Mouse (Mus musculus) limb, embryonic 10.5 days (tissue): ENCODE measurements at regions not wholly inside any gene's neighbourhood (a gene's known extent, or its start where the extent isn't known, plus 50 kb on each side); places are given as distances from the start of the nearest gene placed in this dataset.

Source experiments
- DNase-seq: peaks from one replicate; pipeline ENCODE4 v3.0.0-alpha.2; 2017; ENCODE audit warnings: low spot score
- H3K27ac ChIP-seq: fragments of 300-500 bp; sonication (generic); 2 replicates; pipeline ENCODE4 v1.5.1; 2016; ENCODE audit warnings: mild to moderate bottlenecking
- H3K27me3 ChIP-seq: fragments of 300-500 bp; sonication (generic); 2 replicates; pipeline ENCODE4 v1.6.1; 2016; ENCODE audit warnings: low read depth, mild to moderate bottlenecking; ENCODE audit not compliant: poor library complexity, severe bottlenecking
- H3K36me3 ChIP-seq: fragments of 300-500 bp; sonication (generic); 2 replicates; pipeline ENCODE4 v1.6.1; 2016; ENCODE audit warnings: mild to moderate bottlenecking, moderate library complexity
- H3K4me1 ChIP-seq: fragments of 300-500 bp; sonication (generic); 2 replicates; pipeline ENCODE4 v1.6.1; 2016
- H3K4me3 ChIP-seq: fragments of 300-500 bp; sonication (generic); 2 replicates; pipeline ENCODE4 v1.5.1; 2016; ENCODE audit warnings: mild to moderate bottlenecking, moderate library complexity
- H3K9me3 ChIP-seq: fragments of 300-500 bp; sonication (generic); replicated peaks from 2 replicates; pipeline ENCODE4 v1.6.1; 2016; ENCODE audit warnings: mild to moderate bottlenecking
- WGBS: fragments of 180-500 bp; shearing (Covaris S2); methylation state at CpG from one replicate; pipeline ENCODE4 v1.1.7; 2016; 5-methylcytosine and 5-hydroxymethylcytosine counted together

- no peaks in the 10 kb centered on the region for H3K4me1 ChIP-seq
- no peaks in the 10 kb centered on the region for H3K36me3 ChIP-seq
- WGBS: 64% methylated on average over 4 of the region's 4 CpGs
- no peaks in the 10 kb centered on the region for H3K9me3 ChIP-seq
- H3K4me3 ChIP-seq: no peak overlapping the region
- no peaks in the 10 kb centered on the region for H3K27me3 ChIP-seq
- DNase-seq: no peak
- H3K27ac ChIP-seq: no peak overlapping the region
Measured at GRCm38 (mm10) chr4:80442711-80443110, 391.2 kb upstream of the Tyrp1 start.

GRCm38 (mm10) chr4:80463615-80464014 lies 370.3 kb upstream of the Tyrp1 start:
- WGBS: 91% methylated on average over 1 of the region's 1 CpGs
- Histone ChIP-seq H3K27ac (no peak overlapping the region), H3K4me3 (no peak overlapping the region), H3K36me3 (no peaks in the 10 kb centered on the region), H3K27me3 (no peaks in the 10 kb centered on the region), H3K9me3 (no peaks in the 10 kb centered on the region), H3K4me1 (no peaks in the 10 kb centered on the region)
- no peak for DNase-seq

GRCm38 (mm10) chr4:80475736-80476478 lies 358.0 kb upstream of the Tyrp1 start:
- Histone ChIP-seq H3K27ac (no peak overlapping the region), H3K36me3 (no peaks in the 10 kb centered on the region), H3K9me3 (no peaks in the 10 kb centered on the region), H3K4me1 (no peaks in the 10 kb centered on the region), H3K4me3 (no peak overlapping the region), H3K27me3 (no peaks in the 10 kb centered on the region)
- no peak for DNase-seq
- 90% methylated on average over 4 of the region's 4 CpGs for WGBS

- peaks cover 25% of the 10 kb centered on the region for H3K4me1 ChIP-seq
- H3K27ac ChIP-seq: no peak overlapping the region
- H3K27me3 ChIP-seq: no peaks in the 10 kb centered on the region
- H3K36me3 ChIP-seq: no peaks in the 10 kb centered on the region
- no peak overlapping the region for H3K4me3 ChIP-seq
- DNase-seq: no peak
- H3K9me3 ChIP-seq: no peaks in the 10 kb centered on the region
- 82% methylated on average over 2 of the region's 2 CpGs for WGBS
Measured at GRCm38 (mm10) chr4:80515087-80515486, 318.8 kb upstream of the Tyrp1 start.

- peak; percentile 62 for DNase-seq
Measured at GRCm38 (mm10) chr4:80517476-80518285, 316.2 kb upstream of the Tyrp1 start.

GRCm38 (mm10) chr4:80518589-80518988 lies 315.3 kb upstream of the Tyrp1 start:
- no peaks in the 10 kb centered on the region for H3K9me3 ChIP-seq
- H3K4me3 ChIP-seq: no peak overlapping the region
- peak; percentile 32 for DNase-seq
- H3K27me3 ChIP-seq: no peaks in the 10 kb centered on the region
- H3K36me3 ChIP-seq: no peaks in the 10 kb centered on the region
- no peak overlapping the region for H3K27ac ChIP-seq
- H3K4me1 ChIP-seq: peaks cover 25% of the 10 kb centered on the region

More at GRCm38 (mm10) chr4:80517476-80518285, 316.2 kb upstream of the Tyrp1 start:
- Histone ChIP-seq H3K27me3 (no peaks in the 10 kb centered on the region), H3K36me3 (no peaks in the 10 kb centered on the region), H3K4me1 (peaks cover 25% of the 10 kb centered on the region), H3K4me3 (no peak overlapping the region), H3K9me3 (no peaks in the 10 kb centered on the region), H3K27ac (peak overlapping the region; percentile 56)
- 31% methylated on average over 12 of the region's 12 CpGs for WGBS

- Histone ChIP-seq H3K27me3 (no peaks in the 10 kb centered on the region), H3K36me3 (no peaks in the 10 kb centered on the region), H3K4me3 (no peak overlapping the region), H3K9me3 (no peaks in the 10 kb centered on the region), H3K27ac (no peak overlapping the region), H3K4me1 (no peaks in the 10 kb centered on the region)
- DNase-seq: no peak
- WGBS: 87% methylated on average over 4 of the region's 4 CpGs
Measured at GRCm38 (mm10) chr4:80539854-80540253, 294.1 kb upstream of the Tyrp1 start.

GRCm38 (mm10) chr4:80545086-80545485 lies 288.8 kb upstream of the Tyrp1 start:
- Histone ChIP-seq H3K27me3 (no peaks in the 10 kb centered on the region), H3K9me3 (no peaks in the 10 kb centered on the region), H3K4me1 (no peaks in the 10 kb centered on the region), H3K36me3 (no peaks in the 10 kb centered on the region), H3K27ac (no peak overlapping the region), H3K4me3 (no peak overlapping the region)
- no peak for DNase-seq
- whole genome bisulfite sequencing: 95% methylated on average over 3 of the region's 3 CpGs

- H3K27ac ChIP-seq: no peak overlapping the region
- no peaks in the 10 kb centered on the region for H3K4me1 ChIP-seq
- WGBS: 89% methylated on average over 4 of the region's 4 CpGs
- no peak for DNase-seq
- no peaks in the 10 kb centered on the region for H3K36me3 ChIP-seq
- no peak overlapping the region for H3K4me3 ChIP-seq
- H3K9me3 ChIP-seq: no peaks in the 10 kb centered on the region
- no peaks in the 10 kb centered on the region for H3K27me3 ChIP-seq
Measured at GRCm38 (mm10) chr4:80589438-80589837, 244.5 kb upstream of the Tyrp1 start.

- Histone ChIP-seq H3K27ac (no peak overlapping the region), H3K27me3 (no peaks in the 10 kb centered on the region), H3K4me3 (no peak overlapping the region), H3K4me1 (no peaks in the 10 kb centered on the region), H3K36me3 (no peaks in the 10 kb centered on the region), H3K9me3 (no peaks in the 10 kb centered on the region)
- WGBS: 67% methylated on average over 4 of the region's 4 CpGs
- no peak for DNase-seq
Measured at GRCm38 (mm10) chr4:80628271-80628670, 205.7 kb upstream of the Tyrp1 start.

- 86% methylated on average over 1 of the region's 1 CpGs for WGBS
- H3K36me3 ChIP-seq: no peaks in the 10 kb centered on the region
- no peaks in the 10 kb centered on the region for H3K27me3 ChIP-seq
- H3K4me1 ChIP-seq: no peaks in the 10 kb centered on the region
- no peak for DNase-seq
- no peak overlapping the region for H3K27ac ChIP-seq
- no peak overlapping the region for H3K4me3 ChIP-seq
- H3K9me3 ChIP-seq: no peaks in the 10 kb centered on the region
Measured at GRCm38 (mm10) chr4:80629251-80629650, 204.7 kb upstream of the Tyrp1 start.

GRCm38 (mm10) chr4:80630260-80630659 lies 203.7 kb upstream of the Tyrp1 start:
- H3K36me3 ChIP-seq: no peaks in the 10 kb centered on the region
- no peaks in the 10 kb centered on the region for H3K9me3 ChIP-seq
- H3K4me1 ChIP-seq: no peaks in the 10 kb centered on the region
- no peak overlapping the region for H3K4me3 ChIP-seq
- H3K27me3 ChIP-seq: no peaks in the 10 kb centered on the region
- no peak for DNase-seq
- no peak overlapping the region for H3K27ac ChIP-seq

GRCm38 (mm10) chr4:80631041-80631440 lies 202.9 kb upstream of the Tyrp1 start:
- Histone ChIP-seq H3K27me3 (no peaks in the 10 kb centered on the region), H3K4me1 (no peaks in the 10 kb centered on the region), H3K27ac (no peak overlapping the region), H3K4me3 (no peak overlapping the region), H3K9me3 (no peaks in the 10 kb centered on the region), H3K36me3 (no peaks in the 10 kb centered on the region)
- DNase-seq: no peak
- WGBS: 66% methylated on average over 4 of the region's 4 CpGs
